Mouse (Mus musculus): ENCODE measurements at regions not wholly inside any gene's neighbourhood (a gene's known extent, or its start where the extent isn't known, plus 50 kb on each side); places are given as distances from the start of the nearest gene placed in this dataset.

- DNase-seq (ENCODE audit: low spot score) = no peak
Observed at GRCm38 (mm10) chr12:12567058-12567733, 305.3 kb downstream of the Fam49a start.

GRCm38 (mm10) chr12:12562267-12562666, 300.3 kb downstream of the Fam49a start:
- no peak for DNase-seq (ENCODE audit: low spot score)

- DNase-seq (ENCODE audit: low spot score) = peak; percentile 29
Observed at GRCm38 (mm10) chr12:12551818-12552217, 289.9 kb downstream of the Fam49a start.

- no peak for DNase-seq (ENCODE audit: low spot score)
Observed at GRCm38 (mm10) chr12:12549649-12550048, 287.7 kb downstream of the Fam49a start.

GRCm38 (mm10) chr12:12548688-12549087, 286.7 kb downstream of the Fam49a start:
- DNase-seq (ENCODE audit: low spot score) = no peak

- DNase-seq (ENCODE audit: low spot score) = no peak
Observed at GRCm38 (mm10) chr12:12547477-12547876, 285.5 kb downstream of the Fam49a start.

- no peak for DNase-seq (ENCODE audit: low spot score)
Observed at GRCm38 (mm10) chr12:12546372-12547031, 284.6 kb downstream of the Fam49a start.

- DNase-seq (ENCODE audit: low spot score) = no peak
Observed at GRCm38 (mm10) chr12:12541076-12542070, 279.4 kb downstream of the Fam49a start.

GRCm38 (mm10) chr12:12539291-12539690, 277.4 kb downstream of the Fam49a start:
- DNase-seq (ENCODE audit: low spot score) = no peak

- DNase-seq (ENCODE audit: low spot score) = no peak
Observed at GRCm38 (mm10) chr12:12534779-12535178, 272.8 kb downstream of the Fam49a start.

- peak; percentile 10 for DNase-seq (ENCODE audit: low spot score)
Observed at GRCm38 (mm10) chr12:12530796-12531195, 268.9 kb downstream of the Fam49a start.

GRCm38 (mm10) chr12:12529541-12529940, 267.6 kb downstream of the Fam49a start:
- DNase-seq (ENCODE audit: low spot score) = no peak

- no peak for DNase-seq (ENCODE audit: low spot score)
Observed at GRCm38 (mm10) chr12:12528478-12528981, 266.6 kb downstream of the Fam49a start.

- no peak for DNase-seq (ENCODE audit: low spot score)
Observed at GRCm38 (mm10) chr12:12527766-12528477, 266.0 kb downstream of the Fam49a start.

GRCm38 (mm10) chr12:12527366-12527765, 265.4 kb downstream of the Fam49a start:
- DNase-seq (ENCODE audit: low spot score) = no peak

GRCm38 (mm10) chr12:12520311-12520852, 258.4 kb downstream of the Fam49a start:
- no peak for DNase-seq (ENCODE audit: low spot score)

- DNase-seq (ENCODE audit: low spot score) = no peak
Observed at GRCm38 (mm10) chr12:12518490-12519070, 256.6 kb downstream of the Fam49a start.

- no peak for DNase-seq (ENCODE audit: low spot score)
Observed at GRCm38 (mm10) chr12:12517020-12517419, 255.1 kb downstream of the Fam49a start.

- DNase-seq (ENCODE audit: low spot score) = no peak
Observed at GRCm38 (mm10) chr12:12510764-12511163, 248.8 kb downstream of the Fam49a start.

- DNase-seq (ENCODE audit: low spot score) = peak; percentile 76
Observed at GRCm38 (mm10) chr12:12509164-12509937, 247.4 kb downstream of the Fam49a start.
